Mouse (Mus musculus): Measurements from ENCODE around the gene Ddx54.

The Ddx54 gene

DNA sequence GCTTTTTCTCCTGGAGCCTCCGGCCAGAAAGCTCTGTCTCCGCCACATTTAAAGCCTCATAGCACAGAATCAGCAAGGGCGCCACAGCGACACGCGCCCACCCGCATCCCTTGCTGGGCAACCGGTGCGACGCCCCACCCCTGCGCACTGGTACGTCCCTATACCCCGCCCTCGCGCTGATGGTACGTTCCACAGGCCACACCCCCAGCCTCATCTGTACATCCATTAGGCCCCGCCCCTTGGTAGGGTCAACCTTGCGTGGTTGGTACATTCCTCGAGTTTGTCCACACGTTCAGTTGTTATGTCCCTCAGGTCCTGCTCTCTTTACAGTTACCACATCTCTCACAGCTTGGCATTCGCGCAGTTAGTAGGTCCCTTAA is at the start of gene Ddx54, which contains the start of gene Rita1:
Gene Ddx54 (plus strand): TSS at position 298 of the 380 bp plus-strand sequence.
Gene Rita1 (minus strand): TSS at position 148 of the 380 bp plus-strand sequence.
- DNase-seq (ENCODE audit: low read depth in 1 of 2, low spot score in 2 of 2) = peak in 1 of 2 experiments; percentile 94

DNA sequence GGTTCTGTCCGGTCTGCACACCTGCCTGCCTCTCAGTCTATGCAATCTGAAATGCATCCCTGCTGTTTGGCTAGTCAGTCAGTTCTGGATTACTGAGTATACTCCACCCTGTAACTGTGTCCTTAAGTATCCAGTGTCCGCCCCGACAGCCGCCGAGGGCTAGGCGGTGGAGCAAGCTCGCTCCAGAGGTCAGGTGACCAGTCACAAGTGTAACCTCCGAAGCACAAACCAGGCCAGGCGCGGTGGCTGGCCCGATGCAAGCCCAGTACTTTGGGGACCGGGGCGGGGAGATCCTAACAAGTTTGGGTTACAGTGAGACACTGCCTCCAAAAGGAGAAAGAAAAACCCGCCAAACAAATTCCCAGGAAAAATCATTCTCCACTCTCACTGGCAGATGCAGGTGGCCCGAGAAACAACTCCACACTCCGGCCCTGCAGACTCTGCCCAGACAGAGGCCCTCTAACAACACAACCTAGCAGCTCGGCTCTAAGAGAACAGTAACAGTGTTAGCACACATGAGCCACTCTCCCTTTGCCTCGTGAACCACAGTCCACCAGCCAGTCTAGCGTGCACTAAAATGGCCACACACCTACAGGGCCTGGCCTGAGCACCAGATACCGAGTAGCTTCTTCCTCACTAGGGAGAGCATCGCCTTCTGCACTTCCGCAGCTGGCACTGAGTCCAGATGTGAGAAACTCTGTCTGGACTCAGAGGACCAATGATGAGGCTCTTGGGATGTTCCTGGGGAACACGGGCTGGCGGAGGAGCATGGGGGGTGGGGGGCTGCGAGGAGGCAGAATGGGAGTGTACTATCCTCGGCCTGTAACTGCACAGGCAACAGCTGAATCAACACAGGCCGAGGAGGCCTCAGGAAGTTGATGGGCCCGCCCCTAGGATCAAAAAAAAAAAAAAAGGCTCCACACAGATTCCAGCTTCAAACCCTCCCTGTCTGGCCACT is 49.3 kb upstream of the Ddx54 start:
- no peak for DNase-seq (ENCODE audit: low read depth in 1 of 2, low spot score in 2 of 2)

DNA sequence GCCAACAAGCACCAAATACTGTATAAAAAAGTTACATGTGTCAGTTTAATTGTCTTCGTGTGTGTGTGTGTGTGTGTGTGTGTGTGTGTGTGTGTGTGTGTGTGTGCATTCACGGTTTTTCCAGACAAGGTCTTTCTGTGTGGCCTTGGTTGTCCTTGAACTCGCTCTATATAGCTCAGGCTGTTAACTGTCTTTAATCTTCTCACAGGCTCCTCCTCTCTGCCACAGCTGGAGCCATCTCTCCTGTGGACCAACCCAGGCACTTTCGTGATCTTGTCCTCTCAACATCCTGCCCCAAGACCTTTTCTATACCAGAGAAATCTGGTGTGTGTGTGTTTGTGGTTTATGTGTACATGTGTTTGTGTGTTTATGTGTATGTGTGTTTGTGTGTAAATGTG is 48.6 kb upstream of the Ddx54 start:
- no peak for DNase-seq (ENCODE audit: low read depth in 1 of 2, low spot score in 2 of 2)

DNA sequence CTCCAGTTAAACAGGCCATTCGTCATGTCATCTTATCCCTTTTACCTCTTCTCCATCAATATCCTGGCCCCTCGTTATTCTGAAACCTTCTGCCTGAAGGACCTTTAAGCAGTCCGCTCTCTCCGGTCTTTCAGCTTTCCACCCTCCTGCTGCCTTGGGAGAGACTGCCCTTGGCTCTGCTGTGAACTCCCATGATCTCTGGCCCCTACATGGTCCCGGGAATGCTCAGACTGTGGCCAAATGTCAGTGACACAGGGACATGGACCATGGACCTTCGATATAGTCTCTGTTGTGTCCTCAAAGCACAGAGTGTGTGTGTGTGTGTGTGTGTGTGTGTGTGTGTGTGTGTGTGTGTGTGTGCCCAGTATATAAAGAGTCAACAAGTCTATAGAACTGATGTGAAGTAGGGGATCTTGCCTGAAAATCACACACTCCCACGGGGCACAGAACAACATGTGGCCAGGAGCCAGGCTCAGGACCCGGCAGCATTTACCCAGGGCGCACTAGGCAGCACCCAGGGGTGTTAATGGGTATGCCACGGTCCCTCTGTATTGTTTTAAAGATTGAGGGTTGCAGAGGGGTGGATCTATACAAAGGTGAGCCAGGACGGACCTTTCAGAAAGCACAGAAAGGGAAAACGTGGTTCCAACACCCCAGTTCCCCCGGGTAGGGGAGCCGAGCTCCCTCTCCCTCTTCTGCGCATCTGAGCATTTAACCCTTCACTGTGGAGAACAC is 47.2 kb upstream of the Ddx54 start:
- DNase-seq (ENCODE audit: low read depth in 1 of 2, low spot score in 2 of 2) = no peak

DNA sequence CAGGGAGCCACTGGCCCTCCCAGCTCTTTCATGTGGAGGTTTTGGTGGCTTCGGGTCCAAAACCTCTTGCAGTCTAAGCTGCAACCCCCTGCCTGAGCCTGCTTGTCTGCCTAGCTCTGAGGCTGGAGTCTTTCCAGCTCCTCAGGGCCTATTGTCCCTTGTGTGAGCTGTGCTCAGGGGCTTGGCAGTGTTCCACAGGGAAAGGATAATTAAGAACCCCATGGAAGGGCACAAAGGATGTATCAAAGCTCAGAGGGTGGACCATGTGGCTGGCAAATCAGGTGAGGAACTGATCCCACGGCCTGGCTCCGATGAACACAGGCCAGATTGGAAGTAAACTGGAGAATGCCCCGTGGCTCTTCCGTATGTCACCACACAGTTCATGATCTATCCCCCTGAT is 46.4 kb upstream of the Ddx54 start:
- DNase-seq (ENCODE audit: low read depth in 1 of 2, low spot score in 2 of 2) = no peak

DNA sequence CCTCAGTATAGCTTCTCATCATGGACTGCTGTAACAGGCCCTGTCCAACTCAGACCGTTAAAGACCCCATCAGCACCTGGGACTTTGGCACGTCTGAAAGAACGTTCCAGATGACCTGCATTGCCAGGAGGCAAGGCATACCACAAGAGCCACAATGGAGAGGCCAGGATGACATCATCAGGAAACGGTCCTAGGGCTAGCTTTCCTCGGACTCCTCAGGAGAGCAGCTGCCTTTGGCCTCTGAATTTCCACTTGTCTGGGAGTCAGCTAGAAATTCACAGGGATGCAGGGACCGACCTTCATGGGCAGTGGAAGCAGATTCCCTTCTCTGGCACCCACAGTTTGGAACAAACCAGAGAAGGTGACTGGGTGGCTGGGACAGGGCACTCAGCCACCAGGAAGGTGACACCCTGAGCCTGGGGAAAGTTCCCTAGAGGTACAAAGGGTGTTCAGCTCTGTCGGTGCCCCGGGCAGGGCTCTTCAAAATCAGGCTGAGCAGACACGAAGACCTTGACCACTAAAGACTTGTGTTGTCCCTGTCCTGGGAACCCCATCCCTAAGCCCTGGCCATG is 45.8 kb upstream of the Ddx54 start:
- no peak for DNase-seq (ENCODE audit: low read depth in 1 of 2, low spot score in 2 of 2)

DNA sequence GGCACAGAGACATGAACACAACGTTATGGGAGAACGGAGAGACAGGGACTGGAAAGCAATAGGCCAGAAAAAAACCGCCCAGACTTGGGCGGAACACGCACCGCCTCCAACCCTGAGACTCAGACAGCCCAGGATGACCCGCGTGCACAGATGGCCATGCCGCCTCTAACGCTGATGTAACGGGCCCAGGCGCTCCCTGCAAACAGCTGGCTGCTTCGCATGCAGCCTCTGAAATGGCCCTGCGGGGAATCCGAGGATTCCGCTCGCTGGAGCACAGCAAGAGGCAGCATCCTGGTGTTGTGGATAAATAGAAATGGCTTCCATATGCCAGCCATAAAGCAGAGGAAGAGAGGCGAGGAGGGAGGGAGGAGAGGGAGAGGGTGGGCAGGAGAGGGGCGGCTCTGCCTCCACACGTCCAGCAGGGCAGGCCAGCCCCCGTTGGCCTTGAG is 45.3 kb upstream of the Ddx54 start:
- no peak for DNase-seq (ENCODE audit: low read depth in 1 of 2, low spot score in 2 of 2)

DNA sequence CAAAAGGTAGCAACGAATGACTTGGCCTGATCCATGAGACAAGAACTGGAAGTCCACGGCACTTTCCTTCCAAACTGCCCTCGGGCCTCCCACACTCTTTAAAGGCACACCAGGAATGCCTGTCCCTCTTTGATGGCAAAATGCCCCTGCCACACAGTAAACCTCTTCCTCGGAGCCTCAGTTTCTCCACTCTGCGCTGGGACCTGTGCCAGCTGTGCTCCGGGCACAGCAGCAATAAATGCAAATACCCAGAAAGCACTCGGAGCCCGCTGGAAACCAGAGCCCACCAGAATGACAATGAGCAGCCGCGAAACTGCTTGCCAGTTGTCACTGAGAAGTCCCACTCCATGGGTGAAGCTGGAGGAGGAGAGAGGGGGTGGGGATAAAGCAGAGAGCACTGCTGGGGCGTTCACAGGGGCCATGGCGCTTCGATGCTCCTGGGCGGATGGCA is 44.8 kb upstream of the Ddx54 start:
- DNase-seq (ENCODE audit: low read depth in 1 of 2, low spot score in 2 of 2) = no peak

DNA sequence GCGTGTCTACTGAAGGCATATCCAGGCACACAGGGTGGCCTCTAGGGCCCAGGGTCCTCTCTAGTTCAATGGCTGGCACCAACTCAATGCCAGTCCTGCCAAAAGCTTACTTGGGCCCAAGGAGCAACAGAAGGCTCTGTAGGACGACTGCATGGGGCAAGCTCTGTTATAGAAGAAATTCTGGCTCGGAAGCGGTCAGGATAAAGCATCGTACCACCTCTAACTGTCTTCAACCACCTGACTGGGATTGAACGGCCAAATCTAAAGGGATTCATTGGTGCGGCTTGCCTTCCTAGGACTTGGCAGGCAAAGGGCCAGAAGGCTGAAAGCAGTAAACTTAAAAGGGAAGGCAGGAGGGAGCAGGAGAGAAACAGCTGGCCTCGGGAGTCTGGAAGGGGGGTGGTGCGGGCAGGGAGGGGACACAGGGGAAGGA is 44.2 kb upstream of the Ddx54 start:
- no peak for DNase-seq (ENCODE audit: low read depth in 1 of 2, low spot score in 2 of 2)

DNA sequence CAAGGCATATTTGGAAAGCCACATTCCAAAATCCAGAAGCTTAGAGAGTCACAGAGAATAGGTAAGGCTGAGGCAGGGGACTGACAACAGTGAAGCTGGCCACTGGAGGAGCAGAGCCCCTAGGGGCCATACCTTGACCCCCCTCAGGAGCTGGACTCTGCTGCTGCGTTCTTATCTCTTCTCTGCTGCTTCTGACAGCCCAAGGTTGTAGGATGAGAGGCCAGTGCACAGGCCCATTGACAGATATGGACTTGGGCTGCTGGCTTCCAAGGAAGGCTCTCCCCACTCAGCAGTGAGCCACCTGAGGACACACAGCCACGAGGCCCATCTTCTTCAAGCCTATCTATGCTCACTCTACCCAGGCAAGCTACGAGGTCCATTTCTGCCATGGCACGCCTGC is 43.6 kb upstream of the Ddx54 start:
- no peak for DNase-seq (ENCODE audit: low read depth in 1 of 2, low spot score in 2 of 2)

DNA sequence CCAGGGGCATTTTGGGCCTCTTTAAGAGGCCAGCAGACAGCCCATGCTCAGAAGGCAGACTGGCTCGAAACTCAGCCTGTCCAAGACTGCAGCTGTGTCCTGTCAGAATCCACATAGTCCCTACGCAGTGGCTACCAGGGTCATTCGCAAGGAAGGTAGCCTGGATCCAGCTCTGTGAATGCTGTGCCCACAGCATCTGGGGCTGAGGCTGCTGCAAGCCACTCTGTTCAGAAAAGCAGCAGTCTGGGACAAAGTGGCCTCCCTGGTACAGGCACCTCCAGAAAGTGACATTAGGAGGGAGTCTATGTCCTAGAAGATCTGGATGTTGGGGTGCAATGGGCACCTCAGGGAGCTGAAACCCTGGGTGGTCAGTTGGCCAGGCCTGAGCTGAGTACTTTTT is 42.7 kb upstream of the Ddx54 start:
- DNase-seq (ENCODE audit: low read depth in 1 of 2, low spot score in 2 of 2) = no peak

DNA sequence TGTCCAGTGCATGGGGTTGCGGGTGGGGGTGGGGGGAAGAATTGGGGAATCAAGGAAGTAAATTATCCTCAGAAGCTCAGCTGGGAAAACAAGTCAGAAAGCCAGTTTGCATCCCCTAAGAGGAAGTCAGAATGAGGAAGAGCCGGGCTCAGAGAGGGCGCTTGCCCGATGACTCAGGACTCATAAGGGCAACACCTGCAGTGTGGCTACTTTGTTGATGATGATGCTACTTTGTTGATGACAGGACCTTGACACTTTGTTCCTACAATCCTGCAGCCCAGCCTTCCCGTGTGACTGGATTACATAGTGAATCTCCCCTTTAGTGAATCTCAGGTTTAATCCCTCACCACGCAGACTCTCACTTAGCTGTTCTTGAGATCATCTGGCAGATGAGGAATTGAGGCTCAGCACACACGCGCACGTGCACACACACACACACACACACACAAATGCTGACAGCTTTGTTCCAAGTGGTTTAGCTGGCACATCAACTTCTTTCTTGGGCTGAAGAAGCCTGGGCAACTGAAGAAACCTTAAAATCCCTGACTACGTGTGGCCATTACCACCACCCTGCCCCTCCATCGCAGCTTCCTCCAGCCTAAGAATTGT is 42.1 kb upstream of the Ddx54 start:
- DNase-seq (ENCODE audit: low read depth in 1 of 2, low spot score in 2 of 2) = peak; percentile 45 to 66

DNA sequence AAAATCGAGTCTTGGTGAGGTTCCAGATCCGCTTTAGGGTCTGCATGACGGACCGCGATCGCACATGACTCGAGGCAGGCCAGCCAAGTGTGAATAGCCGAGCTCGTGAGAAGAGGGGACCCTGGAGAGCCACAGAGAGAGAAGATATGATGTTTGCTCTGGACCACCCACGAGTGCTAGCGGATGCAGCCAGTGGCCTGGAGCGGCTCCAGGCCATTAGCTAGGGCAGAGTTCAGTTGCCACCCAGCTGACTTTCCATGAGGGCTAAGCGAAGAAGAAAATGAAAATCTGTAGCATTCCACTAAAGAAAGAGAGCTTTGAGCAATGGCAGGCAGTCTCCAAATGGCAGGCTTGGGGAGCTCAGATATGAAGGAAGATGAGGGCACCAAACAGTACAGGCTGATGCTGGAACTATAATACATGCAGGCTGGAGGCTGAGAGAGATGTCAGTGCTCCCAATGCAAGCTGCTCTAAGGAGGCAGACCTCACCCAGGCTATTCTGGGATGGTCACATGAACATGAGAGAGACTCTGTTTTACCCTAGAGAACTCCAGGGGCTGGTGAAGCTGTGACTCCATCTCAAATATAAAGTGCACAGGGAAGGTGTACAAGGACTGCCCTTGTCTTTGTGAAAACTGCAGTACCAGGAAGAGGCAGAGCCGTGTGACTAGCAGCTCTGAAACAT is 41.3 kb upstream of the Ddx54 start:
- no peak for DNase-seq (ENCODE audit: low read depth in 1 of 2, low spot score in 2 of 2)

DNA sequence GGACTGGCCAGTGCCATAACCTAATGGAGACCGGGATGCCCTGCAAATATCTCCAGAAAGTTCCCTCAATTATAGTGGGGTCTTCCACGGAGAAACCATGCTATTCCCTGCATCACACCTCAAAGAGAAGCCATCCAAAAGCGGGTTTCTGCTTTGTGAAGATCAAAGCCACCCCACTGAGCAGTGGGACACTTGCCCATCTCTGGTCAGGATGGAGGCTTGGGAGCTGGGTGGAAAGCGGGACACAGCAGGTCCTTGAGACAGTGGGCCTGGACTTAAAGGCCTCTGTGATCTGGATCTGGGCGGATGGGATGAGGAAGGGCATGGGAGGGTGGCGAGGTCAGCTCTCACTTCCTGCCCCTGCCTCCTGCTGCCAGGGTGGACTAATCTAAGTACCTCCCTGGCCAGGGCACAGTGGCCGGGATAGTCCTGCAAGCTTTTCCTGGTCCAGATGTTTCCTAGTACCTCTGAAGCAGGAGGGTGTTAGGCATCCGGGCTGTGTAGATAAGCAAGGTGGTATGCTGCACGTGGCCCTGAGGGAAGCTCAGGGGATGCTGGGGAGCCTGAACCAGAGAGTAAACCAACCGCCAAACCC is 38.0 kb upstream of the Ddx54 start:
- no peak for DNase-seq (ENCODE audit: low read depth in 1 of 2, low spot score in 2 of 2)

DNA sequence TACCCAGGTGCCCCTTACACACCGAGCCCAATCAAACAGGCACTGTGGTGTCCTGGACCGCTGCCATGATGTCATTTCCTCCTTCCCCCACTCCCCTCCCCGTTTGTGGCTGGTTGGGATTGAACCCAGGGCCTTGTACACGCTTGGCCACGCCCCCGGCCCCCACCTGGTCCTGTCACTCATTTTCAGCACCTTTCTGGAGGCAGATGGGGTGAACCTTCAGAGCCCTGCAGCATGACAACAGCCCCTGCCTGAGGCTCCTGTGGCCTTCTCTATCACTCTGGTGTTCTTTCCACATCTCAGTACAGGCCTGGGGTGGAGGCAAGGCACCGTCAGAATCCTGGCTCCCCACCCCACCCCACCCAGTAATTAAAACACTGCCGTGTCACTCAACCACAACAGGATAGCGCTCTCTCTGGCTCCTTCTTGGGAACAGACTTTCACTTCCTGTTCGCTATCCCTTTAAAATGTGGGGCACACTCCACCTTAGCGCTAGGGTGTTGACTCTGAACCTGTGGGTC is 35.7 kb upstream of the Ddx54 start:
- DNase-seq (ENCODE audit: low read depth in 1 of 2, low spot score in 2 of 2) = no peak

DNA sequence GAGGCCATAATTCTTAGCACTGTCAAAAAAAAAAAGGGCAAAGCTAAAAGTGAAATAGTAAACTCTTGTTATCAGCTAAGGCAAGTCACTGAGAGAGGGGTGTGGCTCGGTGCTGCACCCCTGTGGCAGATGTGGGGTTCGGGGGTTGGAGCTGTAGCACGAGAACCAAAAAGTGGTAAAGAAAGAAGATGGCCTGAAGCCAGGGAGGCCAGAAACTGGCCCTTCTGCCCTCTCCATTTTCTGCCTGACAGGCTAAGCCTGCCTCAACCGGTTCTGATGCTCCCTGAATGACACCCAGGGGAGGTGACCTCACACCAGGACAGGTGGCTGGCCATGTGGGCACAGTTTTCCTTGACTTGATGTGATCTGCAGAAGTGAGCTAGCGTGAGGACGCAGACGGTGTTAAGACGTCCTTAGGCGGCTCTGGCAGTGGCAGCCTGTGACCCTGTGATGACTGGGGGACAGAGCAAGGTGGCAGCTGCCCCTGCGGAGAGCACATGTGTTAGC is 34.6 kb upstream of the Ddx54 start:
- DNase-seq (ENCODE audit: low read depth in 1 of 2, low spot score in 2 of 2) = no peak

DNA sequence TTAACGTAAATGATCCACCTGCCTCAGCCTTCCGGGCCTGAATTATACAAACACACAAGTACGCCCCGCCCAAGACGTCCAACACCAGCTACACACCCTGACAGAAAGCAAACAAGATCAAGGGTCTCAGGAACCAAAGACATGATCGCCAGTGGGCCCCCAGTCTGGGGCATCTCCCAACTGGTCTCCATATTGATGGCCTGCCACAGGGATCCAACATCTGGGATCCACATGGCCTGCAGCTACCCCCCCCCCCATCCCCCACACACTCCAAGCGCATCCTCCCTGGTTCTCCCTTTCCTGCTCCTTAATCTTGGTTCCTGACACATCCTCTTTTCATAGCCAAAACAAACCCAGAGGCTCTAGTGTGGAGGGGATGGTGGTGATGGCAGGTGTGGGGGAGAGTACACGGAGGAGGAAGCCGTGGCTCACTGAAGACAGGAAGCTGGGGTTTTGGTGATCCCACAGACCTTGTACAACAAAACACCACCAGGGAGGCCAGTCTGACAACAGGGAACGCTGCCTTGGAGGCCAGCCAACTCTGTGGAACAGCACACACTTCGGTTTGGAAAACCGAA is 33.9 kb upstream of the Ddx54 start:
- no peak for DNase-seq (ENCODE audit: low read depth in 1 of 2, low spot score in 2 of 2)

DNA sequence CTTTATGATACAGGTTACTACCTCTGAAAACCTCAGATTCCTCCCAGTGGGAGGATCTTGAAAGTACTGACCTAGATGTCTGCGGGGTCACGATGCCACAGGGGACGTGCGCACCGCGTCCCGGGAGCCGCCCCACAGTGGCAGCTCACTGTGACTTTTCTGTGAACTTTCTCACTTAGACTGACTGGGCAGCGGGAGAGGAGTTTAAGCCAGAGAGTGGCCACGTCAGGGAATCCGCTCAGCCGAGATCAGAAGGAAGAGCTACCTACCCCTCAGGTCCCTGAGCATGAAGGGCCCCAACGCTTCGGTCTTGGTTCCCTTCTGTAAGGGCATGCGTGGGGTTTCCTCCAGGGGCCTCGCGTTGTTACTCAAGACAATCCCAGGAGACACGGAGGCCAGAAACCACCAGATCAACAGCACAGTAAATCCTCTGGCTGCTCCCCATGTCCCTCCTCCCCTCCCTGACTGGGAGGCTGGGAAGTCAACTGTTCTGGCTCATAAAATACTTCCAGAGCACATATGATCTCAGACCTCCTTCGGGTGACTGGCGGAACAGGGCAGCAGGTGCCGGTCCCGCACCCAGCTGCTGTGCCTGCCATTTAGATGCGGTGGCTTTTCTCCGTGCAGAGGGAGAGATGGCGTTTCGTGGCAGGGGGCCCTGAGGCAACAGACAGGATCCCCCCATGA is 33.2 kb upstream of the Ddx54 start:
- DNase-seq (ENCODE audit: low read depth in 1 of 2, low spot score in 2 of 2) = peak in 1 of 2 experiments; percentile 67

Measured in monocyte, adult 2 months (primary cell).